Mouse (Mus musculus): ENCODE data around the gene Limch1.

DNA sequence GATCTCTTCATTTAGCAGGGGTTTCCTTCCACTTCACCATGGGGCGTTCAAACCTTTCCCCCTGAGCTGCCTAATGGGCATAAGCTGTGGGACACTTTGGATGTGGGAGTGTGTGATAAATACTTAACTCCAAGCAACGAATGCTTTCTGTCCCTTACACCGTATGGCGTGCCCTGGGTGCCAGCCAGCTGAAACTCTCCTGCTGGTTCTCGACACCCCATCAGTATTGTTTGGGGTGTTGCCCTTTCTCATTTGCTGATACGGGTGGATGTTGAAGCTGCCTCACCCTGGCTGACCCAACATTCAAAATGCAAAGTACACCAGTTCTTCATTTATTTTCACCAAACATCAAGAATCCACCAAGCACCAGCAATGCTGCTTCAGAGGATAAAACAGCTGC, 168.2 kb downstream of the Limch1 start:
- TF ChIP-seq GATA1 (IDR thresholded peaks at IDR 0.05; ENCODE audit: borderline replicate concordance, low read length) (no peak), FLI1 (IDR thresholded peaks at IDR 0.05; ENCODE audit: low read length) (no peak)
